Mouse (Mus musculus) cerebellum, postnatal 36 days (tissue): ENCODE measurements around the gene Xdh.
A peak's percentile ranks its signal among the peaks of the same experiment; 100 is the strongest.
"Not testable (repeated sequence)": the region's sequence is repeated elsewhere in the genome, so short reads cannot be mapped to it uniquely, and the experiment has no call there.

Source experiments
- DNase-seq, 2 experiments: peaks; one replicate each; pipeline ENCODE4 v3.0.0; 2021 to 2022; ENCODE audit warnings: mixed read lengths in 2 of 2

Xdh gene

GRCm38 (mm10) chr17:73879262-73879916, 70.6 kb downstream of the Xdh start:
- no peak for DNase-seq

GRCm38 (mm10) chr17:73875674-73876073, 74.3 kb downstream of the Xdh start:
- no peak for DNase-seq

GRCm38 (mm10) chr17:73875268-73875667, 74.7 kb downstream of the Xdh start:
- DNase-seq = no peak

GRCm38 (mm10) chr17:73870956-73871605, 78.9 kb downstream of the Xdh start:
- DNase-seq = no peak

- no peak for DNase-seq
Observed at GRCm38 (mm10) chr17:73869008-73869685, 80.8 kb downstream of the Xdh start.

- no peak for DNase-seq
Observed at GRCm38 (mm10) chr17:73853717-73854116, 96.3 kb downstream of the Xdh start.

- DNase-seq = no peak
Observed at GRCm38 (mm10) chr17:73853041-73853440, 97.0 kb downstream of the Xdh start.

GRCm38 (mm10) chr17:73847399-73847798, 102.6 kb downstream of the Xdh start:
- no peak for DNase-seq

GRCm38 (mm10) chr17:73845632-73846031, 104.4 kb downstream of the Xdh start:
- no peak for DNase-seq

- DNase-seq = no peak
Observed at GRCm38 (mm10) chr17:73842963-73843362, 107.0 kb downstream of the Xdh start.

GRCm38 (mm10) chr17:73839876-73840275, 110.1 kb downstream of the Xdh start:
- not testable (repeated sequence) for DNase-seq

- DNase-seq = no peak
Observed at GRCm38 (mm10) chr17:73839086-73839835, 110.7 kb downstream of the Xdh start.

GRCm38 (mm10) chr17:73837244-73837643, 112.8 kb downstream of the Xdh start:
- DNase-seq = peak in 1 of 2 experiments; percentile 37

- DNase-seq = no peak
Observed at GRCm38 (mm10) chr17:73836601-73837000, 113.4 kb downstream of the Xdh start.
